Mouse (Mus musculus) stomach, embryonic 14.5 days (tissue): Measurements from ENCODE around the gene Sspn. TPM values are rescaled to one million over a fixed set of nuclear protein-coding genes. Genes with fewer than 3 reads are reported as not detected.

Experiments used
- ATAC-seq: fragments of 200-750 bp; cut with Nextera tagmentation; 2 replicates; pipeline ENCODE4 v1.8.0; 2017; ENCODE audit warnings: low read depth, moderate TSS enrichment; ENCODE audit not compliant: insufficient number of reproducible peaks, insufficient read depth, low FRiP score
- H3K27ac ChIP-seq: fragments of 300-500 bp; sonication (generic); 2 replicates; pipeline ENCODE4 v1.5.1; 2014; ENCODE audit warnings: mild to moderate bottlenecking, low read length, moderate library complexity, mixed read lengths
- H3K27me3 ChIP-seq: fragments of 300-500 bp; sonication (generic); 2 replicates; pipeline ENCODE4 v1.6.1; 2014; ENCODE audit warnings: low read length, control low read depth, mixed read lengths; ENCODE audit not compliant: control insufficient read depth, insufficient read depth
- H3K36me3 ChIP-seq: fragments of 300-500 bp; sonication (generic); 2 replicates; pipeline ENCODE4 v1.6.1; 2014; ENCODE audit warnings: mild to moderate bottlenecking, control low read depth, low read length, moderate library complexity, mixed read lengths; ENCODE audit not compliant: control insufficient read depth, insufficient read depth
- H3K4me1 ChIP-seq: fragments of 300-500 bp; sonication (generic); 2 replicates; pipeline ENCODE4 v1.6.1; 2014; ENCODE audit warnings: low read length, control low read depth, mixed read lengths; ENCODE audit not compliant: control insufficient read depth, insufficient read depth
- H3K4me2 ChIP-seq: fragments of 300-500 bp; sonication (generic); replicated peaks from 2 replicates; pipeline ENCODE4 v1.6.1; 2014; ENCODE audit warnings: low read depth, low read length, control low read depth
- H3K4me3 ChIP-seq: fragments of 300-500 bp; sonication (generic); 2 replicates; pipeline ENCODE4 v1.5.1; 2014; ENCODE audit warnings: low read depth, low read length, control low read depth
- H3K9ac ChIP-seq: fragments of 300-500 bp; sonication (generic); replicated peaks from 2 replicates; pipeline ENCODE4 v1.6.1; 2014; ENCODE audit warnings: low read depth, mild to moderate bottlenecking, control low read depth, low read length, moderate library complexity, mixed read lengths
- H3K9me3 ChIP-seq: fragments of 300-500 bp; sonication (generic); 2 replicates; pipeline ENCODE4 v1.6.1; 2016; ENCODE audit warnings: low read depth, low read length, control low read depth; ENCODE audit not compliant: control insufficient read depth
- whole genome bisulfite sequencing: fragments of 180-500 bp; shearing (Covaris S2); extraction: QIAGEN DNeasy Blood & Tissue Kit; methylation state at CpG from one replicate; pipeline ENCODE4 v1.1.7; 2014; 5-methylcytosine and 5-hydroxymethylcytosine counted together
- polyA plus RNA-seq: library from polyadenylated mRNA; unstranded; fragments of >200 nt; fragmentation: Nextera tagmentation; extraction: Ambion mirVana; gene quantifications from 2 replicates; pipeline ENCODE4 v1.2.1, GENCODE M21; 2014

Gene Sspn
- polyA plus RNA-seq, 1 experiment from 2014 or later: 10.0 TPM

DNA sequence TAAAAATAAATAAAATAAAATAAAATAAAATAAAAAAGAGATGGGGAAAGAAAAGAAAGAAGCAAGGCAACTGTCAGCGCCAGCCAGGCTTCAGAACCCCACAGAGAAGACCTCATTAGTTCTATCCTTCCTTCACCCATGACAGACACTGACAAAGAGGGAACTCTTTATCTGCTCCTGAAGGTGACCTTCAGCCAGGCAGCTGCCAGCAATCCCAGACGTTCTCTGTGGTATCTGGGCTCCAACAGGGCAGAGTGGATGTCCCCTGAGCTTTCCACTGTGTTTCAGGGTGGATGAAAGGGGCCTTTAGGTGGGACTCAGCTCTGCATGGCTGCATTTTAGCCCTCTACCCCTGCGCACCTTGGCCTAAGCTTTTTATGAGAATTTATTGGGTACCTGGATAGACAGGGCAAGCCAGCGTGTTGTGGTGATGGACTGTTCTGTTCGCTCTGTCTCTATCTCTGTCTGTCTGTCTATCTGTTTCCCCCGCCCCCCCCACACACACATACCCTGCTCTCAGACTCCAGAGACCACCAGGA lies 26.1 kb downstream of the Sspn start:
- Histone ChIP-seq H3K4me1 (no peaks in the 10 kb centered on the region), H3K27ac (no peak overlapping the region), H3K9ac (no peak overlapping the region), H3K36me3 (no peaks in the 10 kb centered on the region), H3K4me3 (no peak overlapping the region), H3K27me3 (no peaks in the 10 kb centered on the region), H3K9me3 (no peaks in the 10 kb centered on the region), H3K4me2 (no peak overlapping the region)
- ATAC-seq: no peak
- WGBS: 76% methylated on average over 6 of the region's 6 CpGs

GRCm38 (mm10) chr6:145958070-145958469 lies 26.6 kb downstream of the Sspn start:
- WGBS: 31% methylated on average over 5 of the region's 5 CpGs

DNA sequence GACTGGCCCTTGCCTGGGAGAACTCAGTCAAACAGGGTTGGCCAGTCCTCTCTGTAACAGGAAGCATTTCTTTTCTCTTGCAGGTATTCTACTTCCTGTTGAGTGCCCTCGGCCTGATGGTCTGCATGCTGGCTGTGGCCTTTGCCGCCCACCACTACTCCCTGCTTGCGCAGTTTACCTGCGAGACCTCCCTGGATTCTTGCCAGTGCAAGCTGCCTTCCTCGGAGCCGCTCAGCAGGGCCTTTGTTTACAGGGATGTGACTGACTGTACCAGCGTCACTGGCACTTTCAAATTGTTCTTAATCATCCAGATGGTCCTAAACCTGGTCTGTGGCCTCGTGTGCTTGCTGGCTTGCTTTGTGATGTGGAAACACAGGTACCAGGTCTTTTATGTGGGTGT lies 29.6 kb downstream of the Sspn start:
- 60% methylated on average over 8 of the region's 8 CpGs for WGBS
- no peaks in the 10 kb centered on the region for H3K9me3 ChIP-seq
- H3K27me3 ChIP-seq: no peaks in the 10 kb centered on the region
- H3K9ac ChIP-seq: no peak overlapping the region
- ATAC-seq: no peak
- H3K27ac ChIP-seq: no peak overlapping the region
- no peaks in the 10 kb centered on the region for H3K4me1 ChIP-seq
- no peaks in the 10 kb centered on the region for H3K36me3 ChIP-seq
- H3K4me2 ChIP-seq: no peak overlapping the region
- H3K4me3 ChIP-seq: no peak overlapping the region

More at GRCm38 (mm10) chr6:145958070-145958469, 26.6 kb downstream of the Sspn start:
- Histone ChIP-seq H3K36me3 (no peaks in the 10 kb centered on the region), H3K9me3 (no peaks in the 10 kb centered on the region), H3K4me1 (no peaks in the 10 kb centered on the region), H3K27ac (no peak overlapping the region), H3K27me3 (no peaks in the 10 kb centered on the region), H3K9ac (no peak overlapping the region), H3K4me2 (no peak overlapping the region), H3K4me3 (no peak overlapping the region)
- no peak for ATAC-seq

DNA sequence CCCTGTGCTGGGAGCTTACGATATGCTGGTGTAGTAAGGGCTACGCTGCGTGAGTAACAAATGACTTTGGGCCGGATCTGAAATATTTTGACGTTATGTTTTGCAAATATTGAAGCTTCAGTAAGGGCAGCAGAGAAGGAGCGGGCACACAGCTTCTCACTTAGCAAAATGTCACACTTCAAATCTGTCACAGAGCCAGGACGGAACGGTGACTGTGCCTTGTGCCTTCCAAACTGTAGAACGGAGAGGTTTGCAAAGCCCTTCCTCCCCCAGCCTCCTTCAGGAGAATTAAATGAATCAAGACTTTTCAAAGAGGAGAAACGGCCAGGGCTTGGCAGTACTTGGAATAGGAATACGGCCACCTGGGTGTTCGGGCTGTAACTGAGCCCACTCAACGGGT lies 32.5 kb downstream of the Sspn start:
- Histone ChIP-seq H3K4me2 (no peak overlapping the region), H3K9me3 (no peaks in the 10 kb centered on the region)
- no peak for ATAC-seq

DNA sequence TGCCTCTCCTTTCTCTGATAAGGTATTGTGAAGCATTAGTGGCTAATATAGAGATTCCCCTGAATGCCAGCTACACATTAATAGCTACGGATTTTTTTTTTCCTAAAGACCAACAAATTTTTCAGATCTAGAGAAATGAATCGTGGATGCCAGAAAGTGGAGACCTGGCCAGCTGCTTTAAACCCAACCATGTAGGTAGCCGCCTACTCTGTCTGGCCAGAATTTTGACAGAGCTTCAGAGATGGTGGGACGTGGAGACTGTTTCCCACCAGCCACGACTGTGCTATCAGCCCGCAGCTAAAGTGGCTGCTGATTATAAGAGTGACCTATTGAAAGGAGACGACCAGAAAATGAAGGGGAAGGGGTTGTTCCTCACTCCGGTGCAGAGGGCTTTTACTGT lies 36.3 kb downstream of the Sspn start:
- H3K27ac ChIP-seq: no peak overlapping the region
- no peaks in the 10 kb centered on the region for H3K27me3 ChIP-seq
- no peak overlapping the region for H3K4me2 ChIP-seq
- 68% methylated on average over 8 of the region's 8 CpGs for WGBS
- no peaks in the 10 kb centered on the region for H3K9me3 ChIP-seq
- H3K36me3 ChIP-seq: no peaks in the 10 kb centered on the region
- no peak overlapping the region for H3K9ac ChIP-seq
- H3K4me3 ChIP-seq: no peak overlapping the region
- no peaks in the 10 kb centered on the region for H3K4me1 ChIP-seq
- ATAC-seq: no peak

More for the DNA sequence above, 32.5 kb downstream of the Sspn start:
- Histone ChIP-seq H3K4me3 (no peak overlapping the region), H3K27me3 (no peaks in the 10 kb centered on the region), H3K27ac (no peak overlapping the region), H3K36me3 (no peaks in the 10 kb centered on the region), H3K4me1 (no peaks in the 10 kb centered on the region), H3K9ac (no peak overlapping the region)
- WGBS: 85% methylated on average over 13 of the region's 13 CpGs

DNA sequence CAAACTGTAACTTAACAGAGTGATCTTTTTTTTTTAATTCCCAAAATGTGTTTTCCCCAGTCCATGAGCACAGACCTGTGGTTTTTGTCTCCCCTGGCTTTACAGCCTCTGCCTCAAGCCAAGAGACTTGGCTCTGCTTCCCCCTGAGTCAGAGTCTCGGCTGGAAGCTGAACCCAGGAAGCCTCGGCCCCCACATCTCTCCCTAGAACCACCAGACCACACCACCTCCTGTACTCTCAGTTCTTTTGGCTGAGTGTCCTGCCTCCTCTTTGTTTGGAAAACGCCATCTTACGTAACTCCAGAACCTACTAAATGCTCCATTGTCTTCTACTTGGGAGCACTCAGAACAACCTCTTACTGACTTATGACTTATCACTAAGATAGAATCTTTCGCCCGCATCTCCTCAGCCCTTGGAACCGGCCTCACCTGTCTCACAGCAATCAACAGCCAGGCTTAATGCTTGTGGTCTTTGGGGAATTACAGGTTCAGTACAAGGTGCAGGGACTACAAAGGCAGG lies 36.9 kb downstream of the Sspn start:
- Histone ChIP-seq H3K9ac (no peak overlapping the region), H3K9me3 (no peaks in the 10 kb centered on the region), H3K27me3 (no peaks in the 10 kb centered on the region), H3K4me2 (no peak overlapping the region), H3K27ac (no peak overlapping the region; the same call in 1 of the 2 replicates), H3K4me1 (no peaks in the 10 kb centered on the region), H3K4me3 (no peak overlapping the region), H3K36me3 (no peaks in the 10 kb centered on the region)
- WGBS: 45% methylated on average over 7 of the region's 7 CpGs
- no peak for ATAC-seq

DNA sequence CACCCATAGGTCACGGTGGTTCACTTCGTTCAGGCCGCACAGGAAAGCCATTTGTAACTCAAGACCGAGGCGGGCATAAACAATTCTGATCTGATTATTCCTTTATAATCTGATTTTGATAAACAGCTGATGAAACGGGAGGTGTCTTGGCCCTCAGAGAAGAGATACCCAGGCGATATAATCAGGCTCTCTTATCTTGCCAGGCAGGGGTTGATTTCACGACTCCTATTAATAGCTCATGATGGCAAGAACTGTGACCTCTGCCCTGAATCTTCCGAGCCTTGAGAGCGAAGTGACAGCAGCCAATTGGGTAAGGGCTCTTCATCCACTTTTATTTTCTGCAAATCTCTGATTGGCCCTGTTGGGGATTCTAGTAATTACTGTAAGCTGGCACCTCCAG lies 37.4 kb downstream of the Sspn start:
- no peaks in the 10 kb centered on the region for H3K9me3 ChIP-seq
- H3K36me3 ChIP-seq: no peaks in the 10 kb centered on the region
- H3K27me3 ChIP-seq: no peaks in the 10 kb centered on the region
- no peak overlapping the region for H3K4me3 ChIP-seq
- no peak overlapping the region for H3K27ac ChIP-seq
- no peak overlapping the region for H3K9ac ChIP-seq
- H3K4me2 ChIP-seq: no peak overlapping the region
- no peaks in the 10 kb centered on the region for H3K4me1 ChIP-seq
- 33% methylated on average over 10 of the region's 10 CpGs for WGBS
- no peak for ATAC-seq

- H3K36me3 ChIP-seq: no peaks in the 10 kb centered on the region
- ATAC-seq: no peak
- 78% methylated on average over 5 of the region's 5 CpGs for WGBS
- H3K27me3 ChIP-seq: no peaks in the 10 kb centered on the region
- no peaks in the 10 kb centered on the region for H3K9me3 ChIP-seq
- no peak overlapping the region for H3K27ac ChIP-seq
- no peak overlapping the region for H3K4me3 ChIP-seq
- H3K4me1 ChIP-seq: no peaks in the 10 kb centered on the region
- H3K9ac ChIP-seq: no peak overlapping the region
- H3K4me2 ChIP-seq: no peak overlapping the region
Observed at GRCm38 (mm10) chr6:145969572-145969971, 38.1 kb downstream of the Sspn start.

- H3K9ac ChIP-seq: no peak overlapping the region
- no peak overlapping the region for H3K4me3 ChIP-seq
- no peaks in the 10 kb centered on the region for H3K4me1 ChIP-seq
- H3K36me3 ChIP-seq: no peaks in the 10 kb centered on the region
- no peaks in the 10 kb centered on the region for H3K27me3 ChIP-seq
- no peak for ATAC-seq
- no peaks in the 10 kb centered on the region for H3K9me3 ChIP-seq
- 88% methylated on average over 4 of the region's 4 CpGs for WGBS
- no peak overlapping the region for H3K27ac ChIP-seq
- no peak overlapping the region for H3K4me2 ChIP-seq
Observed at GRCm38 (mm10) chr6:145972107-145972506, 40.7 kb downstream of the Sspn start.
